Mouse (Mus musculus) ES-E14 (cell line): ENCODE measurements around the gene Znrf3.

Experiments used
- CHD2 ChIP-seq: IDR thresholded peaks from 2 replicates; pipeline ENCODE4 v1.6.1; 2014; ENCODE audit warnings: mild to moderate bottlenecking, low read depth, low read length, inconsistent platforms
- ZC3H11A ChIP-seq: IDR thresholded peaks from 2 replicates; pipeline ENCODE4 v1.6.1; 2012; ENCODE audit warnings: low read depth, mild to moderate bottlenecking, inconsistent platforms, low read length, borderline replicate concordance

DNA sequence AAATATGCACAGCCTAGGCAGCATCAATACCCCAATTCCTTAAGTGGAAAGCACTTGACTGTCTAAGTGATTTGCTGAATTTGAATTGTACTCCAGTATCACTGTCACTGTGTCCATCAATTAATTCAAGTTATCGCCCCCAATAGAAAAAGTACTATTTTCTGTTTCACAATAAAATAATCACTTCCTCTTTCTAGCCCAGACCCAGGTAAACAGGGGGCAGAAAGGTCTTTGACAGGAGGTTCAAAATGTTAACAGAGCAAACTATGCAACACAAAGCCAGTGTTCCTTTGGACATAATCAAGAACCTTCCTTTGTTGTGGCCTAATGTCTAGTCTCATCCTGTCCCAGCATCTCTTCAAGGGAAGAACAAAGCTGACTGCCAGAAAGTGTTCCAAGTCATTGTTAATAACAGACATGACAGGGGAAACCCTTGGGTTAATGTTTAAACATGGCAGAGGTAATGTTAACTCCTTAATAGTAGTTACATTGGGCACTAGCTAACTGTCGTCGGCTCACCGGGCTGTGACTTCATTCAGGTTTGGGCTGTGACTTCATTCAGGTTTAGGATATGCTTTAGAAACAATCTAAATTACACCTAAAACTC lies 42.4 kb downstream of the Znrf3 start:
- TF ChIP-seq ZC3H11A (no peak), CHD2 (no peak)
